Mouse (Mus musculus) midbrain, embryonic 16.5 days (tissue): ENCODE results near the gene Tmem159. TPM values are rescaled to one million over a fixed set of nuclear protein-coding genes. Genes with fewer than 3 reads are reported as not detected.

Source experiments
- ATAC-seq: fragments of 200-750 bp; cut with Nextera tagmentation; 2 replicates; pipeline ENCODE4 v1.8.0; 2017; ENCODE audit warnings: moderate TSS enrichment
- H3K27ac ChIP-seq: fragments of 300-500 bp; sonication (generic); 2 replicates; pipeline ENCODE4 v1.5.1; 2014; ENCODE audit warnings: mild to moderate bottlenecking, low read length, mixed read lengths
- H3K27me3 ChIP-seq: fragments of 300-500 bp; sonication (generic); 2 replicates; pipeline ENCODE4 v1.6.1; 2014; ENCODE audit warnings: low read depth, low read length, mixed read lengths; ENCODE audit not compliant: control insufficient read depth, insufficient read depth
- H3K36me3 ChIP-seq: fragments of 300-500 bp; sonication (generic); 2 replicates; pipeline ENCODE4 v1.6.1; 2014; ENCODE audit warnings: mild to moderate bottlenecking, low read length, moderate library complexity, mixed read lengths; ENCODE audit not compliant: control insufficient read depth, insufficient read depth
- H3K4me1 ChIP-seq: fragments of 300-500 bp; sonication (generic); 2 replicates; pipeline ENCODE4 v1.6.1; 2014; ENCODE audit warnings: mild to moderate bottlenecking, low read length, mixed read lengths; ENCODE audit not compliant: control insufficient read depth, insufficient read depth
- H3K4me2 ChIP-seq: fragments of 300-500 bp; sonication (generic); 2 replicates; pipeline ENCODE4 v1.6.1; 2014; ENCODE audit warnings: mild to moderate bottlenecking, low read length, mixed read lengths
- H3K4me3 ChIP-seq: fragments of 300-500 bp; sonication (generic); 2 replicates; pipeline ENCODE4 v1.5.1; 2014; ENCODE audit warnings: low read depth, mild to moderate bottlenecking, low read length, moderate library complexity, mixed read lengths
- H3K9ac ChIP-seq: fragments of 300-500 bp; sonication (generic); 2 replicates; pipeline ENCODE4 v1.6.1; 2014; ENCODE audit warnings: low read depth, low read length, mixed read lengths
- H3K9me3 ChIP-seq: fragments of 300-500 bp; sonication (generic); replicated peaks from 2 replicates; pipeline ENCODE4 v1.6.1; 2014; ENCODE audit warnings: mild to moderate bottlenecking, low read length, mixed read lengths; ENCODE audit not compliant: control insufficient read depth, poor library complexity, severe bottlenecking
- WGBS: fragments of 180-500 bp; shearing (Covaris S2); extraction: QIAGEN DNeasy Blood & Tissue Kit; methylation state at CpG from one replicate; pipeline ENCODE4 v1.1.7; 2014; 5-methylcytosine and 5-hydroxymethylcytosine counted together
- polyA plus RNA-seq: library from polyadenylated mRNA; unstranded; fragments of >200 nt; fragmentation: Nextera tagmentation; extraction: Ambion mirVana; gene quantifications from 2 replicates; pipeline ENCODE4 v1.2.1, GENCODE M21; 2015

Tmem159 gene
- polyA plus RNA-seq, 1 experiment from 2014 or later, result 12.9 TPM

GRCm38 (mm10) chr7:120095180-120095579, 7.0 kb upstream of the Tmem159 start, which contains the start of gene Dnah3:
Dnah3 (minus strand) TSS chr7:120095280.
- Histone ChIP-seq H3K9me3 (no peaks in the 10 kb centered on the region), H3K36me3 (no peaks in the 10 kb centered on the region), H3K9ac (no peak within 1 kb of the TSS), H3K4me1 (no peaks in the 10 kb centered on the region), H3K4me3 (no peak within 1 kb of the TSS), H3K4me2 (no peak within 1 kb of the TSS), H3K27ac (no peak within 1 kb of the TSS), H3K27me3 (no peaks in the 10 kb centered on the region)
- no peak for ATAC-seq
- WGBS, result 94% methylated on average over 6 of the region's 6 CpGs

- no peak overlapping the region for H3K4me2 ChIP-seq
- no peaks in the 10 kb centered on the region for H3K9me3 ChIP-seq
- peaks cover under 1% of the 10 kb centered on the region; the same call in 1 of the 2 replicates for H3K4me1 ChIP-seq
- no peak overlapping the region for H3K9ac ChIP-seq
- H3K36me3 ChIP-seq, result no peaks in the 10 kb centered on the region
- no peak for ATAC-seq
- H3K27me3 ChIP-seq, result no peaks in the 10 kb centered on the region
- H3K4me3 ChIP-seq, result no peak overlapping the region
- H3K27ac ChIP-seq, result no peak overlapping the region
- 8% methylated on average over 7 of the region's 7 CpGs for WGBS
Observed at GRCm38 (mm10) chr7:120097845-120098244, 4.3 kb upstream of the Tmem159 start.

- no peak for ATAC-seq
- WGBS, result 25% methylated on average over 9 of the region's 9 CpGs
- H3K27ac ChIP-seq, result no peak overlapping the region
- H3K36me3 ChIP-seq, result no peaks in the 10 kb centered on the region
- H3K4me2 ChIP-seq, result no peak overlapping the region
- H3K9ac ChIP-seq, result no peak overlapping the region
- no peak overlapping the region for H3K4me3 ChIP-seq
- peaks cover 6% of the 10 kb centered on the region; the same call in 1 of the 2 replicates for H3K4me1 ChIP-seq
- H3K9me3 ChIP-seq, result no peaks in the 10 kb centered on the region
- peaks cover 2% of the 10 kb centered on the region; the same call in 1 of the 2 replicates for H3K27me3 ChIP-seq
Observed at GRCm38 (mm10) chr7:120098403-120098802, 3.8 kb upstream of the Tmem159 start.

GRCm38 (mm10) chr7:120103019-120103567, 940 bp downstream of the Tmem159 start:
- H3K4me2 ChIP-seq, result peak overlapping the region; percentile 91
- 2% methylated on average over 25 of the region's 25 CpGs for WGBS
- ATAC-seq, result peak; percentile 39; the same call in 1 of the 2 replicates
- peaks cover 7% of the 10 kb centered on the region; the same call in 1 of the 2 replicates for H3K4me1 ChIP-seq
- no peak overlapping the region for H3K27ac ChIP-seq
- H3K9ac ChIP-seq, result peak overlapping the region; percentile 63
- H3K9me3 ChIP-seq, result no peaks in the 10 kb centered on the region
- H3K27me3 ChIP-seq, result peaks cover 4% of the 10 kb centered on the region; the same call in 1 of the 2 replicates
- H3K36me3 ChIP-seq, result no peaks in the 10 kb centered on the region
- peak overlapping the region; percentile 46 for H3K4me3 ChIP-seq

DNA sequence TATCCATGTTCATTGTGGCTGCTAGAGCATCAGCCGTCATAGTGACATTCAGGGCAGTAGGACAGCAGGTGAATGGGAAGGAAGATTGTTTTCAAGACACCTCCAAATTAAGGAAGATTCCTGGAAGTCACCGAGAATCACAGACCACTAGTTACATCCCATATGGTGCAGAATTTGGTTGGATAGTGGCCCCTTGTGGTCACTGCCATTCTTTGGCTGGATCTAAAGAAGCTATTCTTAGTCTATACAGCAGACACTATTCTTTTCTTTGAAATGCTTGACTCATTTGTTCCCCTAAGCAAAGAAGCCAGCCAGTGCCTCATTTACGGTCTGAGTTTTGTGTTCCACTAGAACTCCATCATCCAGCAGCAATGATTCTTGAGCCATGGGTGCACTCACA, 2.8 kb downstream of the Tmem159 start:
- Histone ChIP-seq H3K36me3 (no peaks in the 10 kb centered on the region), H3K9ac (no peak overlapping the region), H3K27ac (no peak overlapping the region), H3K4me1 (peaks cover 7% of the 10 kb centered on the region; the same call in 1 of the 2 replicates), H3K4me3 (no peak overlapping the region), H3K4me2 (no peak overlapping the region), H3K27me3 (peaks cover 4% of the 10 kb centered on the region; the same call in 1 of the 2 replicates), H3K9me3 (no peaks in the 10 kb centered on the region)
- WGBS, result 51% methylated on average over 3 of the region's 3 CpGs
- no peak for ATAC-seq

DNA sequence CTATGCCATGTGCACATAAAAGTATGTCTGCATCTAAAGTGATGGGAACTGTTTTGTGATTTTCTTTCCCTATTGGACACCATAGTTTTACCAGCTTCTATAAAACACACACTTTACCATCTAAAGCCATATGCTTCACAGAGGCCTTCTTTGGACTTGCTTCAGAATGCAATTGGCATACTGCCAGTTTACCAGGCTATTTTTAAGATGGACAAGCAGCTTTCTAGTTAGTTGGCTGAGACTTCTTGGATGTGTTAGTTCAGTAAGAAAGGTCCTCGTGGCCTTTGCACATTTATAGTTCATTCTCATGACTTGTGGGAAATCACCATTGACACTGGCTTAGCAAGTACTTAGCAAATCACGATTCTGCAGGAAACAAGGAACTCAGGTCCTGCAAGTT, 4.2 kb downstream of the Tmem159 start:
- no peak for ATAC-seq
- H3K27ac ChIP-seq, result no peak overlapping the region
- no peaks in the 10 kb centered on the region for H3K9me3 ChIP-seq
- H3K4me1 ChIP-seq, result peaks cover 7% of the 10 kb centered on the region; the same call in 1 of the 2 replicates
- H3K27me3 ChIP-seq, result peaks cover 4% of the 10 kb centered on the region; the same call in 1 of the 2 replicates
- no peaks in the 10 kb centered on the region for H3K36me3 ChIP-seq
- no peak overlapping the region for H3K9ac ChIP-seq
- 71% methylated on average over 2 of the region's 2 CpGs for WGBS
- H3K4me3 ChIP-seq, result no peak overlapping the region
- no peak overlapping the region for H3K4me2 ChIP-seq

DNA sequence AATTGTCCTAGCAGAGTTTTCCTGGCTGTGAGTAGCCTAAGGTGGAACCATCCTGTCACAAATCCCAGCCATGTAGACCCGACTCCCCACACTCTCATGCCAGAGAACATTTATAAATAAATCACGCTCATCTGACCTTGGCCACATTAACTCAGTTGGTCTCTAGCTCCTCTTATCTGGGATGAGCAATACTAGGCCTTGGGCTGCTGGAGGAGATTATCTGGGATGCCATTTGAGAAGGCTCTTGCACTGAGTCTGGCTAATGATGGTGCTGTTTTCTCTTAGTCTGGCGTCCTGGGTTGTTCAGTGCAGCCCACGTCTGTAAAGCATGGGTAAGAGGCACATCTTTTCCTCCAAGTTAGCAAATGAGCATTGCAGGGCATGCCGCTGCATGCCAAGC, 7.5 kb downstream of the Tmem159 start:
- Histone ChIP-seq H3K9me3 (no peaks in the 10 kb centered on the region), H3K36me3 (no peaks in the 10 kb centered on the region), H3K4me2 (no peak overlapping the region), H3K27me3 (no peaks in the 10 kb centered on the region), H3K4me1 (no peaks in the 10 kb centered on the region), H3K4me3 (no peak overlapping the region), H3K9ac (no peak overlapping the region), H3K27ac (no peak overlapping the region)
- 92% methylated on average over 5 of the region's 5 CpGs for WGBS
- ATAC-seq, result no peak

DNA sequence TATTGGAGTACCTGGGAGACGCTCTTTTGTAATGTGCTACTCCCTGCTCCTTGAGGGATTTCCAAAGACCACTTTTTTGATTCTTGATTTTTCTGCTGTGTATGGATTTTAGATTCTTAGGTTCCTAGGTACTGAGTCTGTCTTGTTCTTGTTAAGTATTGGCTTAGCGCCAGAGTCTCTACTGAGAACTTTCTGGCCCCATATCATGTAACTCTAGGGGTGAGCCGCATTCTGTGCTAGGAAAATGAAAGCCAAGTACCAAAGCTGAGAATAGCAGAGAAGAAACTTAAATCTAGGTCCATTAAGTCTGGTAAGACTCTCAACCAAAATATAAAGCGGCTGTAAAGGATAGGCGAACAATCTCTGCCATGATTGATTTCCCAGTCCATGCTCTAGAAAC, 14.8 kb downstream of the Tmem159 start:
- Histone ChIP-seq H3K36me3 (no peaks in the 10 kb centered on the region), H3K9me3 (no peaks in the 10 kb centered on the region), H3K4me1 (no peaks in the 10 kb centered on the region), H3K27me3 (no peaks in the 10 kb centered on the region), H3K4me2 (no peak overlapping the region), H3K4me3 (no peak overlapping the region), H3K9ac (no peak overlapping the region), H3K27ac (no peak overlapping the region)
- 87% methylated on average over 5 of the region's 5 CpGs for WGBS
- no peak for ATAC-seq

- Histone ChIP-seq H3K4me3 (no peak overlapping the region), H3K9me3 (no peaks in the 10 kb centered on the region), H3K27ac (no peak overlapping the region), H3K36me3 (no peaks in the 10 kb centered on the region), H3K27me3 (no peaks in the 10 kb centered on the region), H3K4me2 (no peak overlapping the region), H3K4me1 (no peaks in the 10 kb centered on the region), H3K9ac (no peak overlapping the region)
- 13% methylated on average over 6 of the region's 6 CpGs for WGBS
- peak; percentile 36; the same call in 1 of the 2 replicates for ATAC-seq
Observed at GRCm38 (mm10) chr7:120117529-120117928, 15.4 kb downstream of the Tmem159 start.
